Mouse (Mus musculus) kidney, embryonic 14.5 days (tissue): ENCODE measurements around the gene Vti1a. TPM values are rescaled to one million over a fixed set of nuclear protein-coding genes. Genes with fewer than 3 reads are reported as not detected.
A peak's percentile ranks its signal among the peaks of the same experiment; 100 is the strongest.

Experiments used
- ATAC-seq: fragments of 200-750 bp; cut with Nextera tagmentation; 2 replicates; pipeline ENCODE4 v1.8.0; 2017; ENCODE audit warnings: moderate number of reproducible peaks, mild to moderate bottlenecking, moderate TSS enrichment, moderate library complexity; ENCODE audit not compliant: low FRiP score, low TSS enrichment
- H3K27ac ChIP-seq: fragments of 300-500 bp; sonication (generic); 2 replicates; pipeline ENCODE4 v1.5.1; 2014; ENCODE audit warnings: low read depth, mild to moderate bottlenecking, low read length, moderate library complexity, mixed read lengths
- H3K27me3 ChIP-seq: fragments of 300-500 bp; sonication (generic); 2 replicates; pipeline ENCODE4 v1.6.1; 2014; ENCODE audit warnings: mild to moderate bottlenecking, low read length; ENCODE audit not compliant: control insufficient read depth, insufficient read depth
- H3K36me3 ChIP-seq: fragments of 300-500 bp; sonication (generic); 2 replicates; pipeline ENCODE4 v1.6.1; 2014; ENCODE audit warnings: low read length, mixed read lengths; ENCODE audit not compliant: control insufficient read depth, insufficient read depth
- H3K4me1 ChIP-seq: fragments of 300-500 bp; sonication (generic); 2 replicates; pipeline ENCODE4 v1.6.1; 2014; ENCODE audit warnings: low read length, mixed read lengths; ENCODE audit not compliant: control insufficient read depth, insufficient read depth
- H3K4me2 ChIP-seq: fragments of 300-500 bp; sonication (generic); replicated peaks from 2 replicates; pipeline ENCODE4 v1.6.1; 2014; ENCODE audit warnings: low read depth, mild to moderate bottlenecking, low read length
- H3K4me3 ChIP-seq: fragments of 300-500 bp; sonication (generic); 2 replicates; pipeline ENCODE4 v1.5.1; 2014; ENCODE audit warnings: mild to moderate bottlenecking, low read length
- H3K9ac ChIP-seq: fragments of 300-500 bp; sonication (generic); 2 replicates; pipeline ENCODE4 v1.6.1; 2014; ENCODE audit warnings: low read depth, mild to moderate bottlenecking, low read length, moderate library complexity
- H3K9me3 ChIP-seq: fragments of 300-500 bp; sonication (generic); 2 replicates; pipeline ENCODE4 v1.6.1; 2016; ENCODE audit warnings: low read length; ENCODE audit not compliant: control insufficient read depth
- WGBS: fragments of 180-500 bp; shearing (Covaris S2); extraction: QIAGEN DNeasy Blood & Tissue Kit; methylation state at CpG from one replicate; pipeline ENCODE4 v1.1.7; 2014; 5-methylcytosine and 5-hydroxymethylcytosine counted together
- polyA plus RNA-seq: library from polyadenylated mRNA; unstranded; fragments of >200 nt; fragmentation: Nextera tagmentation; extraction: Ambion mirVana; gene quantifications from 2 replicates; pipeline ENCODE4 v1.2.1, GENCODE M21; 2014

Vti1a gene
- polyA plus RNA-seq, 1 experiment from 2014 or later, result 25.7 TPM

DNA sequence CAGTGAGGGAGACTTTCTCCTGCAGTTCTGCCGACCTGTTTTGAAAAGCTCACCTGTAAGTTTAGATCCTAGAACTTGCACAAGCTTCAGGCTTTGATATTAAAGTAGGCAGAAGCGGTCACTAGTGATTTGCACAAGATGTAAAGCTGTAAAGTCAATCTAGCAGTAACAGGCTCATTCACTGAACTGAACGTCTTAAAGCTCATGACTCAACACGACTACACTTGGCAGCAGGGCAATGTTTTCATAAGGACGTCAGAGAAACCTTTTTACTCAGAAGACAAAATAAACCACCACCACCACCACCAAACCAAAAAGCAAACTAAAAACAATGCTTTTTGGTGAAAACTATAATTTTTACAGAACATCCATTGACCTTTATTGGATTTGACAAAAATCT lies 18.1 kb upstream of the Vti1a start:
- no peaks in the 10 kb centered on the region for H3K27me3 ChIP-seq
- ATAC-seq, result no peak
- no peak overlapping the region for H3K9ac ChIP-seq
- H3K9me3 ChIP-seq, result no peaks in the 10 kb centered on the region
- H3K36me3 ChIP-seq, result peaks cover 81% of the 10 kb centered on the region
- H3K4me2 ChIP-seq, result no peak overlapping the region
- 73% methylated on average over 5 of the region's 5 CpGs for WGBS
- H3K4me1 ChIP-seq, result no peaks in the 10 kb centered on the region
- H3K27ac ChIP-seq, result no peak overlapping the region
- no peak overlapping the region for H3K4me3 ChIP-seq

DNA sequence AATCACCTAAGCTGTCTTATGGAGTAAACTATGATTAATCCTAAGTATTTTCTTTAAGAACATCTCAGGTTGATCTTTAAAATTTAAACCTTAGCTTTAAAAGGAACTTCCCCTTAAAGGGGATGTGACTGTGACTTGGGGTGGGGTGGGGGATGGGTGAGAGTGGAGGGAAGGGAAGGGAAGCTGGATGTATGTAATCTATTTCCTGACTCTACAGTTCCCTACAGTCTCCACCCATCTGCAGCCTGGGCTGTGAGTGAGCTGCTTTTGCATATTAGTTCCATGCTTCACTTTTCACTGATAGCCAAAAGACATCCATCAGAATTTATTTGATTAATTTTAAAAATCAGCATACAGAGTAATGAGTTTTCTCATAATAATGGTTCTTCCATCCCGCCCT lies 16.7 kb upstream of the Vti1a start:
- Histone ChIP-seq H3K4me2 (no peak overlapping the region), H3K27ac (no peak overlapping the region), H3K27me3 (no peaks in the 10 kb centered on the region), H3K9me3 (no peaks in the 10 kb centered on the region), H3K9ac (no peak overlapping the region), H3K36me3 (peaks cover 88% of the 10 kb centered on the region), H3K4me3 (no peak overlapping the region), H3K4me1 (no peaks in the 10 kb centered on the region)
- WGBS, result 95% methylated on average over 1 of the region's 1 CpGs
- no peak for ATAC-seq

DNA sequence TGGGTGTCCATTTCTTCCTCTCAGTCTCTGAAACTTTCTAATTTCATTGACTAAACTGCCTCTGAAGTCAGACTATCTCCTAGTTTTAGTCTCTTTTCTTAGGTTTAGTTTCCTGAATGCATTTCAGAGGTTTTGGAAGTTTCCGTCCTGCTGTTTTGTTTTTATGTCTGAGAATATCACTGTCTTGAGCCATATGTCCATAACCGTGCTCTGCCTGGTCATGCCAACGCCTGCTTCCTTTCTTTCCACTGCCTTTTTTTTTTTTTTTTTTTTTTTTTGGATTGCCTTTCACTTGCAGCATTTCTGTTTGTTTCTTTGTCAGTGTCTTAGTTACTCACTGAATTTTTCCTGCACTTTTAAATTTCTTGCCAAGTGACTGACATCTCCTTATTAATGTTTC lies 15.6 kb upstream of the Vti1a start:
- H3K36me3 ChIP-seq, result peaks cover 78% of the 10 kb centered on the region

DNA sequence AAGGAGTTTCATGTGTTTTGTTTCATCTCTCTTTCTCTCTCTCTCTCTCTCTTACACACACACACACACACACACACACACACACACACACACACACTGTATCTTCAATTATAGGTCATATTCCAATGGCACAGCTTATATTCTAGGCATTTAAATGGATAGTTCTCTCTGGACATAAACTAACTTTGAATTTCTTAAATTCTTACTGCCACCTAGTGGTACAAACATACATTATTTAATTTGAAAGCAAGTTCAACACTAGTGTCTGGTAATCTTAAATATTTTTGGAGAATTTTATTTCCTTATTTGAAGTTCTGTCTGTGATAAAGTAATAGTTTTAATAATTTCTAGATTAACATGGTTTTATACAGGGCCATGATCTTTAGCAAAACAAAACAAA lies 11.1 kb upstream of the Vti1a start:
- H3K27ac ChIP-seq, result no peak overlapping the region
- no peaks in the 10 kb centered on the region for H3K27me3 ChIP-seq
- H3K9ac ChIP-seq, result no peak overlapping the region
- no peaks in the 10 kb centered on the region for H3K4me1 ChIP-seq
- H3K4me2 ChIP-seq, result no peak overlapping the region
- H3K36me3 ChIP-seq, result peaks cover 76% of the 10 kb centered on the region
- no peak for ATAC-seq
- H3K9me3 ChIP-seq, result no peaks in the 10 kb centered on the region
- no peak overlapping the region for H3K4me3 ChIP-seq

More for the DNA sequence above, 15.6 kb upstream of the Vti1a start:
- Histone ChIP-seq H3K4me1 (no peaks in the 10 kb centered on the region), H3K27me3 (no peaks in the 10 kb centered on the region), H3K4me3 (no peak overlapping the region), H3K9me3 (no peaks in the 10 kb centered on the region), H3K9ac (no peak overlapping the region), H3K27ac (no peak overlapping the region), H3K4me2 (no peak overlapping the region)
- 86% methylated on average over 3 of the region's 3 CpGs for WGBS
- ATAC-seq, result no peak

DNA sequence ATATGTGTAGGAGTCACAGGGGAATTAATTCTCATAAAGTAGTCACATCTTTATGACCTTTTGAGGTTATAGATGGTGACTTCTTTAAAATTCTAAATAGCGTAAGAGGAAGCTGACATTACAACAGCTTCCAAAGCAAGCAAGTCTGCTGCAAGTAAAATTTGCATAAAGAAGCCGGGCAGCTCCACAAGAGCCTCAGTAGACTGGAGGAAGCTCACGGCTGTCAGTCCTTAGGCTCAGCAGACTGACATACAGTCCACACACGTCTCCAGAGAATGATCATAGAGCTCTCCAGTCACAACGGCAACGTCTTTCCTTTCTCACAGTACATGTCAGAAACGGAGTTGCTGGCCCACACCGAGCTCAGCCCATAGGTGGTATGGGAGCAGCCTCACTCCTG lies 4.2 kb upstream of the Vti1a start:
- ATAC-seq, result no peak
- Histone ChIP-seq H3K4me3 (no peak overlapping the region), H3K4me1 (peaks cover 5% of the 10 kb centered on the region; the same call in 1 of the 2 replicates), H3K27me3 (no peaks in the 10 kb centered on the region), H3K27ac (no peak overlapping the region), H3K36me3 (peaks cover 58% of the 10 kb centered on the region), H3K9ac (no peak overlapping the region), H3K4me2 (no peak overlapping the region), H3K9me3 (no peaks in the 10 kb centered on the region)
- 91% methylated on average over 8 of the region's 8 CpGs for WGBS

DNA sequence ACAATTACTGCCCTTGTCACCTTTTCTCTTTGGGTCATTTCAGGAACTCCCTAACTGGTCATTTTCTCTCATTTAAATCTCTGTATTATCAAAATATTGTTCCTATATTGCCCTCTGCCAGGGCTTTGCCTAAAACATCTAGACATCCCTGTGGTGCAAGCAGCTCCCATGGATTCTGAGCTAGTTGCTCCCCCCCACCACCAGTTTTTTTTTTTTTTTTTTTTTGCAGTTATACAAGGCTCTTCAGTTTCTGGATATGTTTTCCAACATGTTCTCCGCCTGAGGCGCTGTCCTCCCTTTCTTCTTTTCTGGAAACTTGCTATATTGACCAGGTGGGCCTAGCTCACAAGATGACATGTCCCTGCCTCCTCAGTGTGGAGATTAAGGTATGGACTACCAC lies 2.4 kb upstream of the Vti1a start:
- H3K27me3 ChIP-seq, result no peaks in the 10 kb centered on the region
- H3K4me3 ChIP-seq, result no peak overlapping the region
- peaks cover 44% of the 10 kb centered on the region for H3K36me3 ChIP-seq
- peaks cover 16% of the 10 kb centered on the region; the same call in 1 of the 2 replicates for H3K4me1 ChIP-seq
- H3K9ac ChIP-seq, result no peak overlapping the region
- no peak for ATAC-seq
- H3K27ac ChIP-seq, result no peak overlapping the region
- no peaks in the 10 kb centered on the region for H3K9me3 ChIP-seq
- 97% methylated on average over 2 of the region's 2 CpGs for WGBS
- no peak overlapping the region for H3K4me2 ChIP-seq

DNA sequence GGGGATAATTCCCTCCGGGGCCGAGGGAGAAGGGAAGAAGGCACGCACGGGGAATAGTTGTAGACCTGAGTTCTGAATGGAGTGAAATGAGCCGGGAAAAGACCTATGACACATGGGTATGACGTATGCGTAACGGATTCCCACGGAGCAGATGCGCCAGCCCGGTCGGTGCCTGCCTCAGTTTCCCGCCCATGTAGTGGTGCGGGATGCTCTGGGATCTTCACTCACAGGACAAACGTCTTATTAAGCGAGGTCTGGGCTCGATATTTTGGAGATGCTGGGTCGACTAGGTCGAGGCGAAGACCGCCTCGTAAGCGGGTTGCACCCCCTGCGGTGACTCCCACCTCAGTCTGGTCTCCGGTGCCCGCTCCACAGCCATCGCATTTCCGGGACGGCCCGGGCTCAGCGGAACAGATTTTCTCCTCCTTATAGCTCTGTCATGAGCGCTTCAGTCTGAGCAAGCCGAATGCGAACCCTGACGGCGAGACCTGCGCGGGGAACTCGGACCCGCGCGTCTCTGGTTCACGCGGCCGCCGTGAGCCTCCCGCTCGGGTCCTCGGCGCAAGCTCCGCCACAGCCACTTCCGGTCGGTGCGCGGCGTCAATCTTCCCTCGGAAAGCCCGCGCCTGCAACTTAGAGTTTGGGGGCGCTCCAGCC lies 515 bp upstream of the Vti1a start, which contains the start of gene Zdhhc6:
Zdhhc6 (minus strand) TSS at position 581 of the 657 bp plus-strand sequence.
- H3K27ac ChIP-seq, result peak within 1 kb of the TSS; percentile 85
- peaks cover 26% of the 10 kb centered on the region for H3K36me3 ChIP-seq
- ATAC-seq, result peak; percentile 81
- H3K27me3 ChIP-seq, result no peaks in the 10 kb centered on the region
- under 1% methylated on average over 60 of the region's 60 CpGs for WGBS
- peak within 1 kb of the TSS; percentile 89 for H3K4me2 ChIP-seq
- H3K9me3 ChIP-seq, result no peaks in the 10 kb centered on the region
- peak within 1 kb of the TSS; percentile 92 for H3K4me3 ChIP-seq
- peak within 1 kb of the TSS; percentile 87 for H3K9ac ChIP-seq
- H3K4me1 ChIP-seq, result peaks cover 16% of the 10 kb centered on the region; the same call in 1 of the 2 replicates

DNA sequence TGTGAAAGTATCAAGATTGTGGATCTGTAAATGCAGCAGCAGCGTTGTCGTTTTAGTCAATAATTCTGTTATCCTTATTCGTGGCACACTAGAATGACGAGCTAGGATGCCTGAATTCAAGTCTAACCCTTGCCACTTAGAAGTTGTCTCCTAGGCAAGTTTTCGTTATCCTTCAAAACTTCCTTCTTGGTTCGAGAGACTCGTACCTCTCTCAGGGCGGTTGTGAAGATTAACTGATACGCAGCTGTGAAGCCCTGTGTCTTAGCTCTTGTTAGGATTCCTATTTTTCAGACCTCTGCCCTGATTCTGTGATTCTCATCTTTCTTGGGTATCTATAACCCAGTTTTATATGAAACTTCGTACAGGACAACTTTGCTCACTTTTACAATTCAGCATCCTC lies 806 bp downstream of the Vti1a start:
- peaks cover 16% of the 10 kb centered on the region; the same call in 1 of the 2 replicates for H3K4me1 ChIP-seq

DNA sequence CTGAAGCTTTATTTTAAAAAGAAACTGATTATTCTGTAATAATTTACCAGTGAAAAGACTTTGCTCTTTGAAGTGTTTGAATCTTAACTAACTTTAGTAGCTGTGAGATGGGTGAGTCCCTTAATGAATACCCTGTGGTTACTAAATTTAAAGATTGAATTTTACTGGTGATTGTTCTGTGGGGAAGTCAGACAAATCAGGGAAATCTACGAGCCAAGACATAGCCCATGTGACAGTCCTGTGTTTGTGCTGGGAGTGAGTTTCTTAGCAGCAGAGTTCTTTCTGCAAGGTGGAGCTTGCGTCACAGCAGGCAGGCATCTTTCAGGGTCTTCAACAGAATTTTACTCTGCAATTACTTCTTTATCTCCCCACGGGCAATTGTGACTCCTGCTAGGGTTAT lies 2.9 kb downstream of the Vti1a start:
- H3K27me3 ChIP-seq, result no peaks in the 10 kb centered on the region
- ATAC-seq, result no peak
- peaks cover 8% of the 10 kb centered on the region; the same call in 1 of the 2 replicates for H3K36me3 ChIP-seq
- H3K9ac ChIP-seq, result no peak overlapping the region
- H3K4me1 ChIP-seq, result peaks cover 16% of the 10 kb centered on the region; the same call in 1 of the 2 replicates
- no peak overlapping the region for H3K4me2 ChIP-seq
- H3K4me3 ChIP-seq, result no peak overlapping the region
- H3K27ac ChIP-seq, result no peak overlapping the region
- WGBS, result 79% methylated on average over 3 of the region's 3 CpGs
- H3K9me3 ChIP-seq, result no peaks in the 10 kb centered on the region

More for the DNA sequence above, 806 bp downstream of the Vti1a start:
- H3K36me3 ChIP-seq, result peaks cover 13% of the 10 kb centered on the region; the same call in 1 of the 2 replicates
- no peaks in the 10 kb centered on the region for H3K9me3 ChIP-seq
- H3K9ac ChIP-seq, result peak overlapping the region; percentile 87; the same call in 1 of the 2 replicates
- H3K4me2 ChIP-seq, result peak overlapping the region; percentile 89
- no peaks in the 10 kb centered on the region for H3K27me3 ChIP-seq
- no peak for ATAC-seq
- H3K27ac ChIP-seq, result no peak overlapping the region
- peak overlapping the region; percentile 92 for H3K4me3 ChIP-seq
- WGBS, result 56% methylated on average over 10 of the region's 10 CpGs
